14 mouse cellular contexts compared by ENCODE assay signal in the genomic region with DNA sequence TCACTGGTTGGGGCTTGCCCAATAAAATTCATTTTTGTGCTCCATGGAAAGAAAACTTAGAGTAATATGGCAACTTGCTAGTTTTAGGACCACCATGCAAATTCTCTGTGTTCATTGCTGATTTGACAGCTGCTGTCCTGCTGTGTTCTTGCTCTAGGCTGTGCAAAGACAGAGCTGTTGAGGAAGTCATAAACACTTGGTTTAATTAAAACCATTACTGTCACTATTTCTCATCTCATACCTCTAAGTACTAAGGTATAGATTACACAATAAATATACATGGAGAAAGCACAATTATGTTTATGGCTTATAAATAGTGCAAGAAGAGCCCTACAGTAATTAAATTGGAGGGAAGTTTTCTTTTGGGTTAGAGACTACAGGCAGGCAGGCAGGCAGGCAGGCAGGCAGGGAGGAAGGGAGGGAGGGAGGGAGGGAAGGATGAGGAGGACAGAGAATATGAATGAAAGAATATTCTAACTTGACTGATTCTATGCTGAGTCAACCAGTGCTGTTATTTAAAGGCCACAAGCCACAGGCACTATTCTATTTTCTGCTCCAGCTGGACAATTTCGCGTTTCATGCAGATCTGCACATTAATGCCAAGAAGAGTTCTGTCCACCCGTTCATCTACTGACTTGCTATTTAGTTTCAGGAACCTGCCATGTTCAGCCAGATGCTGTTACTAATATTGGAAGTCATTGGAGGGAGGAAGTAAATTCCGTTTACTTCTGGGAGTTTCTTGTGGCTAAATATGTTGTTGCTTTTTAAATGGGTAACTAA.
DNase-seq lines count a peak whose midpoint lies in the region.
"Had no signal": no experiment of that assay in that cellular context is flagged by ENCODE, and none has a peak within 500 bp of the region (broad histone marks: within the 10 kb centered on the region; RNA-seq: fewer than 3 reads in every experiment).

No protein-coding gene starts in this region.

- peak; percentile 16 for DNase-seq in embryo, embryonic 10 days (ENCODE audit: low spot score)
- DNase-seq in embryo, embryonic 9.5 days (ENCODE audit: extremely low spot score): no peak
- peak; percentile 10 for DNase-seq in heart, adult 8-10 months (ENCODE audit: low spot score)
- no peak for DNase-seq in heart, postnatal 14 days
- peak; percentile 21 to 33 for DNase-seq in right cerebral cortex, postnatal 10 days (ENCODE audit: low spot score in 2 of 2)
- no peak for DNase-seq in right cerebral cortex, postnatal 4 days
- no peak for DNase-seq in urinary bladder, adult 2 months (ENCODE audit: low spot score)
- DNase-seq in kidney, adult 8-10 months: no peak
- DNase-seq: adrenal gland, postnatal 25 days; cerebellum, adult 9-11 months; gastrocnemius, postnatal 36 days; kidney, postnatal 10 days; liver, embryonic 13.5 days; thymus, postnatal 25 days had no signal

- intact Hi-C loops in heart, postnatal 14 days (cut with DNase I): no loop called here

Comparison
In these comparisons a context has a peak if more than half of its experiments do, and no peak if none do; other contexts are left out.
1. DNase-seq: peak in embryo, embryonic 10 days (single experiment), heart, adult 8-10 months (single experiment) and right cerebral cortex, postnatal 10 days (2 of 2); none in embryo, embryonic 9.5 days (single experiment), heart, postnatal 14 days (0 of 2), right cerebral cortex, postnatal 4 days (single experiment), urinary bladder, adult 2 months (single experiment) and kidney, adult 8-10 months (0 of 2).